Mouse (Mus musculus): ENCODE data around the gene Art4. TPM values are rescaled to one million over a fixed set of nuclear protein-coding genes. Genes with fewer than 3 reads are reported as not detected.
A peak's percentile ranks its signal among the peaks of the same experiment; 100 is the strongest.

The Art4 gene
- total and polyA plus RNA-seq, 3 experiments: 0.50 to 0.60 TPM; not detected in 1

- Histone ChIP-seq H3K9ac (ENCODE audit: control insufficient read depth, low read depth, low read length, poor library complexity, severe bottlenecking) (no peak overlapping the region), H3K36me3 (ENCODE audit: control insufficient read depth in 1 of 2, insufficient read depth in 2 of 2, low read length in 2 of 2) (peaks cover 0 to 19% of the 10 kb centered on the region in 2 experiments; a peak in 2 of 4 replicates), H3K4me1 (ENCODE audit: control insufficient read depth in 1 of 2, insufficient read depth in 2 of 2, low read length in 2 of 2) (peaks cover 3 to 19% of the 10 kb centered on the region in 2 experiments; a peak in 3 of 4 replicates), H3K27me3 (ENCODE audit: control insufficient read depth in 1 of 2, insufficient read depth in 2 of 2, low read length in 2 of 2) (peaks cover 0 to 1% of the 10 kb centered on the region in 2 experiments; a peak in 2 of 4 replicates), H3K9me3 (replicated peaks; ENCODE audit: insufficient read depth, low read length) (no peaks in the 10 kb centered on the region), H3K4me3 (ENCODE audit: control insufficient read depth in 1 of 2, insufficient read depth in 1 of 2, low read depth in 2 of 2, low read length in 2 of 2) (no peak overlapping the region), H3K27ac (ENCODE audit: control insufficient read depth, low read depth, low read length) (no peak overlapping the region), H3K79me2 (ENCODE audit: control insufficient read depth, insufficient read depth, low read length, poor library complexity) (no peaks in the 10 kb centered on the region)
- DNase-seq (ENCODE audit: low read depth, low spot score): peak; percentile 29
- TF ChIP-seq ELF1 (IDR thresholded peaks at IDR 0.05; ENCODE audit: low read depth, low read length): no peak
- TF ChIP-seq ETS1 (IDR thresholded peaks at IDR 0.05; ENCODE audit: low read depth, low read length): no peak
- no peak for TF ChIP-seq TAL1 (IDR thresholded peaks at IDR 0.05; ENCODE audit: low read length)
- no peak for TF ChIP-seq POLR2A (IDR thresholded peaks at IDR 0.05; ENCODE audit: control insufficient read depth in 1 of 2, insufficient read depth in 1 of 2, low read depth in 1 of 2, low read length in 2 of 2, poor library complexity in 1 of 2)
- TF ChIP-seq RCOR1 (IDR thresholded peaks at IDR 0.05; ENCODE audit: low read depth, low read length): no peak
- no peak for TF ChIP-seq NRF1 (IDR thresholded peaks at IDR 0.05; ENCODE audit: insufficient read depth, low read depth, low read length, poor library complexity, severe bottlenecking)
- no peak for TF ChIP-seq ZC3H11A (IDR thresholded peaks at IDR 0.05; ENCODE audit: low read depth, low read length)
- TF ChIP-seq E2F4 (IDR thresholded peaks at IDR 0.05; ENCODE audit: borderline replicate concordance, low read depth, low read length): no peak
- TF ChIP-seq NELFE (IDR thresholded peaks at IDR 0.05; ENCODE audit: low read depth, low read length): no peak
- TF ChIP-seq MAZ (IDR thresholded peaks at IDR 0.05; ENCODE audit: low read depth, low read length): no peak
- no peak for TF ChIP-seq CTCF (IDR thresholded peaks at IDR 0.05 in 2 of 3, conservative IDR thresholded peaks at IDR 0.05 in 1 of 3; ENCODE audit: control insufficient read depth in 1 of 3, insufficient read depth in 1 of 3, low read depth in 2 of 3, low read length in 3 of 3, poor library complexity in 1 of 3, severe bottlenecking in 1 of 3)
- no peak for TF ChIP-seq JUND (IDR thresholded peaks at IDR 0.05; ENCODE audit: low read depth, low read length)
- no peak for TF ChIP-seq TBP (IDR thresholded peaks at IDR 0.05; ENCODE audit: low read depth, low read length)
- TF ChIP-seq ZMIZ1 (IDR thresholded peaks at IDR 0.05; ENCODE audit: low read depth, low read length): no peak
- no peak for TF ChIP-seq USF1 (IDR thresholded peaks at IDR 0.05; ENCODE audit: low read depth, low read length)
- no peak for TF ChIP-seq MAFK (IDR thresholded peaks at IDR 0.05; ENCODE audit: borderline replicate concordance, low read depth, low read length)
- TF ChIP-seq MEF2A (IDR thresholded peaks at IDR 0.05; ENCODE audit: extremely low read depth, insufficient replicate concordance, low read depth, low read length, poor library complexity, severe bottlenecking): no peak
- TF ChIP-seq USF2 (IDR thresholded peaks at IDR 0.05; ENCODE audit: borderline replicate concordance in 1 of 2, insufficient read depth in 1 of 2, low read depth in 1 of 2, low read length in 2 of 2): no peak
Observed at GRCm38 (mm10) chr6:136898954-136899353, 41.4 kb upstream of the Art4 start.

GRCm38 (mm10) chr6:136898222-136898621 is 40.7 kb upstream of the Art4 start:
- H3K9me3 ChIP-seq (replicated peaks; ENCODE audit: insufficient read depth, low read length): no peaks in the 10 kb centered on the region
- H3K27ac ChIP-seq (ENCODE audit: control insufficient read depth, low read depth, low read length): no peak overlapping the region

More at GRCm38 (mm10) chr6:136898222-136898621, 40.7 kb upstream of the Art4 start:
- Histone ChIP-seq H3K36me3 (ENCODE audit: control insufficient read depth in 1 of 2, insufficient read depth in 2 of 2, low read length in 2 of 2) (peaks cover 0 to 19% of the 10 kb centered on the region in 2 experiments; a peak in 2 of 4 replicates), H3K27me3 (ENCODE audit: control insufficient read depth in 1 of 2, insufficient read depth in 2 of 2, low read length in 2 of 2) (peaks cover 0 to 1% of the 10 kb centered on the region in 2 experiments; a peak in 2 of 4 replicates), H3K4me3 (ENCODE audit: control insufficient read depth in 1 of 2, insufficient read depth in 1 of 2, low read depth in 2 of 2, low read length in 2 of 2) (no peak overlapping the region), H3K9ac (ENCODE audit: control insufficient read depth, low read depth, low read length, poor library complexity, severe bottlenecking) (no peak overlapping the region), H3K79me2 (ENCODE audit: control insufficient read depth, insufficient read depth, low read length, poor library complexity) (no peaks in the 10 kb centered on the region), H3K4me1 (ENCODE audit: control insufficient read depth in 1 of 2, insufficient read depth in 2 of 2, low read length in 2 of 2) (peaks cover 3 to 19% of the 10 kb centered on the region in 2 experiments; a peak in 3 of 4 replicates)
- TF ChIP-seq MAZ (IDR thresholded peaks at IDR 0.05; ENCODE audit: low read depth, low read length) (no peak), EP300 (IDR thresholded peaks at IDR 0.05; ENCODE audit: low read depth in 1 of 2, low read length in 2 of 2) (no peak), POLR2AphosphoS2 (IDR thresholded peaks at IDR 0.05; ENCODE audit: low read length) (no peak), POLR2AphosphoS5 (IDR thresholded peaks at IDR 0.05; ENCODE audit: borderline replicate concordance, low read depth, low read length) (no peak), JUND (IDR thresholded peaks at IDR 0.05; ENCODE audit: low read depth, low read length) (no peak), RAD21 (IDR thresholded peaks at IDR 0.05; ENCODE audit: low read depth, low read length) (no peak), NRF1 (IDR thresholded peaks at IDR 0.05; ENCODE audit: insufficient read depth, low read depth, low read length, poor library complexity, severe bottlenecking) (no peak), MYC (IDR thresholded peaks at IDR 0.05; ENCODE audit: low read depth, low read length) (no peak), MXI1 (IDR thresholded peaks at IDR 0.05; ENCODE audit: low read depth, low read length) (no peak), TAL1 (IDR thresholded peaks at IDR 0.05; ENCODE audit: low read length) (no peak), MAFK (IDR thresholded peaks at IDR 0.05; ENCODE audit: borderline replicate concordance, low read depth, low read length) (no peak), ETS1 (IDR thresholded peaks at IDR 0.05; ENCODE audit: low read depth, low read length) (no peak), TBP (IDR thresholded peaks at IDR 0.05; ENCODE audit: low read depth, low read length) (no peak), RCOR1 (IDR thresholded peaks at IDR 0.05; ENCODE audit: low read depth, low read length) (no peak)
- no peak for DNase-seq (ENCODE audit: low read depth, low spot score)
